Mouse (Mus musculus) gastrocnemius, postnatal 14 days (tissue): ENCODE measurements at regions not wholly inside any gene's neighbourhood (a gene's known extent, or its start where the extent isn't known, plus 50 kb on each side); places are given as distances from the start of the nearest gene placed in this dataset.
A peak's percentile ranks its signal among the peaks of the same experiment; 100 is the strongest.

ENCODE experiments used
- DNase-seq: peaks from one replicate; pipeline ENCODE4 v3.0.0; 2021; ENCODE audit warnings: mixed read lengths
- intact Hi-C: fragments of 180-260 bp; cut with DNase I; formaldehyde crosslinking; loops from one replicate; pipeline ENCODE4 v1.15.1; 2025; ENCODE audit warnings: low total_unique reads

GRCm38 (mm10) chr1:126925150-126926035 lies 94.8 kb upstream of the Nckap5 start:
- intact Hi-C loops = no loop called here
- peak; percentile 49 for DNase-seq

GRCm38 (mm10) chr1:126923981-126924380 lies 93.4 kb upstream of the Nckap5 start:
- DNase-seq = no peak
- intact Hi-C loops = no loop called here

DNA sequence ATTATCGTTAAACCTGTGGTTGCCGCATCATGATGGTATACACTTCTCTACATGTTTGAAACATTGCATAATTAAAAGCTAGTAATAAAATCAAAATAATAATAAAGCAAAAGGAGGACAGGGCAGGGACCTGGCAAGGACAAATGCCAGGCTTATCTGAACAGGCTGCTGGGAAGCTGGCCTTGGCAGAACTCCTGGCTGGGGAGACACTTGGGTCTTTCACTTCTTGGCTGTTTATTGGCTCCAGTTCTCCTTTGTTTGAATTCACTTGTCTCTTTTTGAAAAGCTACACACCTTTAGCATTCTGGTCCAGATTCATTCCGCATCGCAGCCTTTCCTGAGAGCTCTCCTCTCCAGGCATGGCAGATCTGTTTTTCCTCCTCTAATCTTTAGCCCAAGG lies 91.6 kb upstream of the Nckap5 start:
- intact Hi-C loops = no loop called here
- DNase-seq = no peak

GRCm38 (mm10) chr1:126918876-126919275 lies 88.3 kb upstream of the Nckap5 start:
- intact Hi-C loops = no loop called here
- DNase-seq = no peak

GRCm38 (mm10) chr1:126917872-126918271 lies 87.3 kb upstream of the Nckap5 start:
- no peak for DNase-seq
- intact Hi-C loops = no loop called here

GRCm38 (mm10) chr1:126916369-126916768 lies 85.8 kb upstream of the Nckap5 start:
- intact Hi-C loops = no loop called here
- no peak for DNase-seq

- intact Hi-C loops = no loop called here
- DNase-seq = no peak
Observed at GRCm38 (mm10) chr1:126911277-126912060, 80.9 kb upstream of the Nckap5 start.

DNA sequence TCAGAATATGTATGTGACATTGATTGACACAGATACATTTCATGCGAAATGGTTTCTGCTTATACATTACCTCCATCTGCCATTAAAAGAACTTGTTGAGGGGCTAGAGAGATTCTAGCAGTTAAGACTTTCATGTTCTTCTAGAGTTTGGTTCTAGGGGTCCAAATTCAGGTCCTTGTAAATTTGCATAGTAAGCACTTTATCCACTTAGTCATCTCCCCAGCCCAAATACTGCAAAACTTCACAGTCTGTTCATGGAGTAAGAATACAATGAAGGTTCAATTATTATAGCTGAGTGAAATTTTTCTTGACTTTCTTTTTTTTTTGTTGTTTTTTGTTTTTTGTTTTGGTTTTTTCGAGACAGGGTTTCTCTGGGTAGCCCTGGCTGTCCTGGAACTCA lies 76.8 kb upstream of the Nckap5 start:
- intact Hi-C loops = no loop called here
- no peak for DNase-seq

GRCm38 (mm10) chr1:126898484-126898883 lies 67.9 kb upstream of the Nckap5 start:
- no peak for DNase-seq

GRCm38 (mm10) chr1:126896895-126897294 lies 66.3 kb upstream of the Nckap5 start:
- intact Hi-C loops = no loop called here
- DNase-seq = no peak

More at GRCm38 (mm10) chr1:126898484-126898883, 67.9 kb upstream of the Nckap5 start:
- intact Hi-C loops = no loop called here

DNA sequence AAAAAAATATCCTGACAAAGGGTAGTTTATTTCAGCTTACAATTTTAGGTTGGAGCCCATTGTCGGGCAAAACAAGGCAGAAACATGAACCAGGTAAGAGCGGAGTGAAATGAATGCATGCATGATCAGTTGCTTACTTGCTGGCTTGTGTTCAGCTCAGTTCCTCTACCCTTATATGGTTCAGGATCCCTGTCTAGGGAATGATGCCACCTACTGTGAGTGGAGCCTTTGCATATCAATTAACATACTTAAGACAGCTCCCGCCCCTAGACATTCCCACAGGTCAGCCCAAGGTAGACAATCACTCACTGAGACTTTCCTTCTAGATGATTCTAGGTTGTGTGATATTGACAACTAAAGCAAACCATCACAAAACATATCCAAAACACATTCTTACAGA lies 50.2 kb upstream of the Nckap5 start:
- intact Hi-C loops = no loop called here
- DNase-seq = no peak
